Mouse (Mus musculus): ENCODE results near the gene Chmp4b.

- TF ChIP-seq POLR2A (IDR thresholded peaks at IDR 0.05; ENCODE audit: extremely low read depth, insufficient read depth, low read length) (no peak), CTCF (IDR thresholded peaks at IDR 0.05; ENCODE audit: extremely low read depth, insufficient read depth, low read length) (no peak)
Measured at GRCm38 (mm10) chr2:154630531-154630930, 21.0 kb upstream of the Chmp4b start.

All from cortical plate, adult 2 months (tissue).